Mouse (Mus musculus) lung, embryonic 15.5 days (tissue): Measurements from ENCODE around the gene 5730596B20Rik. TPM values are rescaled to one million over a fixed set of nuclear protein-coding genes. Genes with fewer than 3 reads are reported as not detected.

Experiments used
- ATAC-seq: fragments of 200-750 bp; cut with Nextera tagmentation; 2 replicates; pipeline ENCODE4 v1.8.0; 2017; ENCODE audit warnings: moderate number of reproducible peaks, borderline replicate concordance; ENCODE audit not compliant: low FRiP score, low TSS enrichment; ENCODE audit errors: extremely low read depth
- H3K27ac ChIP-seq: fragments of 300-500 bp; sonication (generic); 2 replicates; pipeline ENCODE4 v1.5.1; 2015; ENCODE audit warnings: moderate library complexity, mild to moderate bottlenecking, inconsistent platforms
- H3K27me3 ChIP-seq: fragments of 300-500 bp; sonication (generic); 2 replicates; pipeline ENCODE4 v1.6.1; 2015; ENCODE audit warnings: inconsistent platforms
- H3K36me3 ChIP-seq: fragments of 300-500 bp; sonication (generic); 2 replicates; pipeline ENCODE4 v1.6.1; 2015; ENCODE audit warnings: inconsistent platforms
- H3K4me1 ChIP-seq: fragments of 300-500 bp; sonication (generic); 2 replicates; pipeline ENCODE4 v1.6.1; 2015; ENCODE audit warnings: inconsistent platforms
- H3K4me2 ChIP-seq: fragments of 300-500 bp; sonication (generic); 2 replicates; pipeline ENCODE4 v1.6.1; 2015; ENCODE audit warnings: inconsistent platforms, mild to moderate bottlenecking, moderate library complexity
- H3K4me3 ChIP-seq: fragments of 300-500 bp; sonication (generic); 2 replicates; pipeline ENCODE4 v1.5.1; 2015; ENCODE audit warnings: mild to moderate bottlenecking, inconsistent platforms
- H3K9ac ChIP-seq: fragments of 300-500 bp; sonication (generic); 2 replicates; pipeline ENCODE4 v1.6.1; 2015; ENCODE audit warnings: inconsistent platforms
- H3K9me3 ChIP-seq: fragments of 300-500 bp; sonication (generic); 2 replicates; pipeline ENCODE4 v1.6.1; 2016; ENCODE audit warnings: inconsistent platforms
- WGBS: fragments of 180-500 bp; shearing (Covaris S2); methylation state at CpG from one replicate; pipeline ENCODE4 v1.1.7; 2015; 5-methylcytosine and 5-hydroxymethylcytosine counted together
- polyA plus RNA-seq: library from polyadenylated mRNA; unstranded; fragments of >200 nt; fragmentation: Nextera tagmentation; extraction: Ambion mirVana; gene quantifications from 2 replicates; pipeline ENCODE4 v1.2.1, GENCODE M21; 2015

Gene 5730596B20Rik
- polyA plus RNA-seq, 1 experiment from 2014 or later: 2.1 TPM

DNA sequence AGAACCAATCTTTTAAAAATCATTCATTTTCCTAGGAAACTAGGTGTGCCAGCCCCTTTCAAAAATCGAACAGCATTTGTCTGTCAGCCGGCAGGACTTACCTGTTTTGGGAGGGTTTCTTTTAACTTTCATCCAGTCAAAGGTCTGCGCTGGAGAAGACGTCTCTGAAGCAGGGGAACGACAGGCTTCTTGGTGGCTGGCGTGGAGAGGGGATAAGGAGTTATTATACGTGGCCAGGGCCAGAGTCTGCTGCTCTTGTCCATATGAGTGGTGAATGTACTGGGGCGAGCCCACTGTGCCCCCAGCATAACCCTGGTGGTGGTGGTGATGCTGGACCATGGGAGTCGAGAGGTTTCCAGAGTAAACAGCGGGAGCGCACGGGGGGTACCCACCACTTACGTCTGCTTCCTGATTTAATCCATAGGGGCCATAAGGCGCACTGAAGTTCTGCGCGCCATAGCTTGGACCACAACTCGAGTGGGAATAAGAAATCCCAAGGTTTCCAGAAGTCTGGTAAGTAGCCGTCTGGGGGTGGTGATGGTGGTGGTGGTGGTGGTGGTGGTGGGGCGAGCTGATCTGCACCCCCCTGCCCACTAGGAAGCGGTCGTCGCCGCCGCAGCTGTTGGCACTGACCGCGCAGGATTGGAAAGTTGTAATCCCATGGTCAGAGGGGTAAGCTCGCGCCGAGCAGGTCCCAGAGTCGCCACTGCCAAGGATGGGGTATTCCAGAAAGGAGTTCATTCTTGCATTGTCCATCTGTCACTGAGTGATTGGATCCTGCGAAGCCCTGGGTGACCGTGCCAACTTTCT is 19.6 kb upstream of the 5730596B20Rik start:
- H3K9ac ChIP-seq: peak overlapping the region; percentile 3; the same call in 1 of the 2 replicates
- H3K27me3 ChIP-seq: peaks cover 85% of the 10 kb centered on the region
- no peak for ATAC-seq
- peak overlapping the region; percentile 72 for H3K4me3 ChIP-seq
- under 1% methylated on average over 32 of the region's 32 CpGs for WGBS
- H3K9me3 ChIP-seq: no peaks in the 10 kb centered on the region
- H3K4me2 ChIP-seq: peak overlapping the region; percentile 90
- H3K27ac ChIP-seq: no peak overlapping the region
- H3K4me1 ChIP-seq: peaks cover 24% of the 10 kb centered on the region
- no peaks in the 10 kb centered on the region for H3K36me3 ChIP-seq

DNA sequence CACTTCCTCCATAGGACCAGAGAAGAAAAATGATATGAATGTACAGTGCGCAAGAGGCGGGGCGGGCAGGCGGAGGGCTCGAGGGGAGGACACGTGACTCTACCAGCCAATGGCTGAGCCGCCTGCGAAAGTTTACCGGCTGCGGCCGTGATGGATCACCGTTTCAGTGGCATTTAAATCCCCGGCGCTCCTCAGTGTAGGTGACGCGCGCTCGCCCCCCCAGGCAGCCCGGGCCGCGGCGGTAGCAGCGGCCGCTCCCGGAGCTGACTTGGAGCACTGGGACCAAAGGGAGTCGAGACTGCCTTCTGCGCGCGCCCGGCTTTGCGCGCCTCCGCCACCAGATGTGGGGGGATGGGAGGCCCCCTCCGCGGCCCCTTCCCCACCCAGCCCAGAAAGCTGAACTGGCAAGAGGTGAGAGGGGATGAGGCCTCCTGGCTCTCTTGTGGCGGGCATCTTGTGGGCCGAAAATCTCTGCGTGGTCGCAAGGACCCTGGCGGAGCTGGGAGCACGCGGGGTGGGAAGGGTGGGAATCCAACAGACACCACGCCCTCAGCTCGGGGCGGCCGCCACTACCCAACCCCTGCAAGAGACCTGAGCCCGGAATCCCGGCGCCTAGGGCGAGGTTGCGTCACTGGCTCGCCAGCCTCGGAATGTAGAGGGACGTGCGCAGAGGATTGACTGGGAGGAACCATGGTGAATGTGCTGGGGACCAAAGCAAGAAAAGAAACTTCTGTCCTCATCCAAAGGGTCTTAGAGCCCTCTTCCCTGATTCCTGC is 18.8 kb upstream of the 5730596B20Rik start, which contains the start of gene Hoxa1:
TSS of gene Hoxa1 (minus strand) at position 42 of the 776 bp plus-strand sequence.
- H3K27ac ChIP-seq: peak within 1 kb of the TSS; percentile 95
- no peaks in the 10 kb centered on the region for H3K36me3 ChIP-seq
- peak; percentile 80 for ATAC-seq
- under 1% methylated on average over 55 of the region's 55 CpGs for WGBS
- H3K9me3 ChIP-seq: no peaks in the 10 kb centered on the region
- peak within 1 kb of the TSS; percentile 90 for H3K4me2 ChIP-seq
- H3K4me3 ChIP-seq: peak within 1 kb of the TSS; percentile 72
- H3K4me1 ChIP-seq: peaks cover 24% of the 10 kb centered on the region
- peak within 1 kb of the TSS; percentile 65 for H3K9ac ChIP-seq
- H3K27me3 ChIP-seq: peaks cover 84% of the 10 kb centered on the region

DNA sequence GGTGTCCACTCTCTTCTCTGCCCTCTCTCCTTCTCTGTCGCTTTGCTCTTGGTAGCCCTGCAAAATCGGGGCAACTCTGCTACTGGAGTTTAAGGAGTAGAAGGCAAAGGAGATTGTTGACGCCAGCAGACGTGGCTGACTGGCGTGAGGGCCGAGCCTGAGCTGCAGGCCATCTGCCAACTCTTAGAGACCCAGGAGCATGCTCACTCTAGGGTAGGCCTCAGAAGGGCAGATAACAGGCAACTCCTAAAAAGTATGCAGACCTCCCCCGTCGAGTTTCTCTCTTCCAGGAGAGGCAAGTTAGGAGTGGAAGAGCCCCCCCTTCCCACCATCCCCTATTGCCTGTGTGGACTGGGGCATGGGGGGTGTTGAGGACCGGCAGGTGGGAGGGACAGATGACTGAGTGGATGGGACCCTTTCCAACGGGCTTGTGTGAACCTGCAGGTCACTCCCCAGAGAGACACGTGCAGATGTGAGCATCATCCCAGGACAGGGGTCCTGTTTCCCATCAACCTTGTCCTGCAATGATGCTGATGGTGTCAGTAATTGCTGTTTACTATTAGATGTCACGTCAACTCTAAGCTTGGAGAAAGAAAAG is 18.0 kb upstream of the 5730596B20Rik start:
- H3K4me2 ChIP-seq: peak overlapping the region; percentile 90
- H3K27ac ChIP-seq: peak overlapping the region; percentile 95
- peak; percentile 20; the same call in 1 of the 2 replicates for ATAC-seq
- WGBS: 4% methylated on average over 12 of the region's 12 CpGs
- peaks cover 79% of the 10 kb centered on the region for H3K27me3 ChIP-seq
- H3K36me3 ChIP-seq: no peaks in the 10 kb centered on the region
- H3K9me3 ChIP-seq: no peaks in the 10 kb centered on the region
- H3K4me1 ChIP-seq: peaks cover 24% of the 10 kb centered on the region
- H3K9ac ChIP-seq: peak overlapping the region; percentile 65
- H3K4me3 ChIP-seq: peak overlapping the region; percentile 72

GRCm38 (mm10) chr6:52159979-52160378 is 17.3 kb upstream of the 5730596B20Rik start:
- Histone ChIP-seq H3K4me1 (peaks cover 26% of the 10 kb centered on the region), H3K27ac (peak overlapping the region; percentile 95), H3K27me3 (peaks cover 77% of the 10 kb centered on the region), H3K9ac (peak overlapping the region; percentile 65), H3K4me3 (peak overlapping the region; percentile 72), H3K9me3 (no peaks in the 10 kb centered on the region), H3K4me2 (peak overlapping the region; percentile 90), H3K36me3 (no peaks in the 10 kb centered on the region)
- no peak for ATAC-seq
- WGBS: 3% methylated on average over 9 of the region's 9 CpGs

DNA sequence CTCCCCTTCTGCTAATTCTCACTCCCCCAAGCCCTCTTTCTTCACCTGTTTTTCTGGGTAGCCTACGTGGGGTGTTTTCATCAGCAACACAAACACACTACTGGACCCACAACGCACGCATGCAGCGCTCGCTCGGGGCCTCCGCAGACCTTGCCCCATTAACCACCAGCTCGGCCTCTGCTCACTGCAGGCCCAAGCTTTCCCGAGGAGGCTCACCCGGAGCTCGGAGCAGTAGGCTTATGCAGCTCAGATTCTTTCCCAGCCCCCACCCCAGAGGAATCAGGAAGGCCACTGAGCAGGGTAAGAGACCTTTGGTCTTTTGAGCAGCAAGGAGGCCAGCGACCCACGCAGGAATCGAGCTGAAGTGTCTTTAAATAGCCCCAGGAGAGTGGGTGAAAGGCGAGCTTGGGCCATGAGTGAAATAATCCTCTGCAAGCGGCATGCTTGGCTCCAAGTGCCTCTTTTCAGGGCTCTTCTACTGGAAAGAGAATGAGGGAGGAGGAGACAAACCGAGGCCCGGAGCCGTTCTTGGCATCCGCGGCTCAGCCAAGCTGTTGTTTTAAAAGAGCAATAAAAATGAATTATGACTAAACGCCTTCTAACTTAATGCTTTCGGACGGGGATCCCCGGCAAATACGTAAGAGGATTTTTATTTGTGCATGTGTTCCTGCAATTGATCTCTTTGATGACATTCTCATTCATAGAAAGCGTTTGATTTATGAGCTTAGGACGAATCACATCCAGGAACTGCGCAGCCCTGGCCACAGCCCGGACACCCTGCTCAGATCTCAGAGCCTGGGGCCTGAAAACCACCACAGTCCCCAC is 16.6 kb upstream of the 5730596B20Rik start:
- Histone ChIP-seq H3K4me3 (peak overlapping the region; percentile 72), H3K4me1 (peaks cover 27% of the 10 kb centered on the region), H3K27me3 (peaks cover 73% of the 10 kb centered on the region), H3K9me3 (no peaks in the 10 kb centered on the region), H3K27ac (peak overlapping the region; percentile 95), H3K36me3 (no peaks in the 10 kb centered on the region), H3K4me2 (peak overlapping the region; percentile 90), H3K9ac (peak overlapping the region; percentile 18)
- WGBS: 5% methylated on average over 30 of the region's 30 CpGs
- no peak for ATAC-seq

GRCm38 (mm10) chr6:52161336-52162092 is 15.8 kb upstream of the 5730596B20Rik start:
- peak overlapping the region; percentile 27; the same call in 1 of the 2 replicates for H3K9ac ChIP-seq
- no peaks in the 10 kb centered on the region for H3K9me3 ChIP-seq
- no peak for ATAC-seq
- H3K27me3 ChIP-seq: peaks cover 69% of the 10 kb centered on the region
- peak overlapping the region; percentile 95 for H3K27ac ChIP-seq
- H3K4me3 ChIP-seq: peak overlapping the region; percentile 72
- H3K4me1 ChIP-seq: peaks cover 28% of the 10 kb centered on the region
- H3K36me3 ChIP-seq: no peaks in the 10 kb centered on the region
- peak overlapping the region; percentile 90 for H3K4me2 ChIP-seq
- 14% methylated on average over 8 of the region's 8 CpGs for WGBS

DNA sequence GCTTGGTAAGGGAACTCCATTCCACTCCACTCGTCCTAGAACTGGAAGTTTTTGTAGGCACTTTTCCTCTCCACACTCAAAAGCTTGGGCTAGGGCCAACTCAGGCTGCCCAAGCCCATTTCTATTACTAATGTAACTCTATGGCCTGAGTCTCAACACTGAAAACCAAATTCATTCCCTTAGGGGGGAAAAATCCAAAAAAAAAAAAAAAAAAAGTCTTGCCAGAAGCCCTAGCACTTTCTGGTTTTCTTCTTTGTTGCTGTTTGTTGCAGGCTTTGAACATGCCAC is 15.3 kb upstream of the 5730596B20Rik start:
- peaks cover 23% of the 10 kb centered on the region for H3K4me1 ChIP-seq
- peaks cover 68% of the 10 kb centered on the region for H3K27me3 ChIP-seq
- H3K27ac ChIP-seq: peak overlapping the region; percentile 61
- peak overlapping the region; percentile 90 for H3K4me2 ChIP-seq
- no peaks in the 10 kb centered on the region for H3K36me3 ChIP-seq
- H3K4me3 ChIP-seq: peak overlapping the region; percentile 12
- no peaks in the 10 kb centered on the region for H3K9me3 ChIP-seq
- ATAC-seq: no peak
- peak overlapping the region; percentile 27; the same call in 1 of the 2 replicates for H3K9ac ChIP-seq
- WGBS: 11% methylated on average over 1 of the region's 1 CpGs

- no peaks in the 10 kb centered on the region for H3K9me3 ChIP-seq
- peak overlapping the region; percentile 64 for H3K9ac ChIP-seq
- no peaks in the 10 kb centered on the region for H3K36me3 ChIP-seq
- ATAC-seq: no peak
- peak overlapping the region; percentile 90 for H3K4me2 ChIP-seq
- WGBS: 10% methylated on average over 14 of the region's 14 CpGs
- H3K27me3 ChIP-seq: peaks cover 64% of the 10 kb centered on the region
- peak overlapping the region; percentile 52 for H3K4me3 ChIP-seq
- peaks cover 15% of the 10 kb centered on the region; the same call in 1 of the 2 replicates for H3K4me1 ChIP-seq
- peak overlapping the region; percentile 98 for H3K27ac ChIP-seq
These were observed 14.5 kb upstream of the 5730596B20Rik start for GRCm38 (mm10) chr6:52162611-52163365.

GRCm38 (mm10) chr6:52163366-52164031 is 13.8 kb upstream of the 5730596B20Rik start:
- no peaks in the 10 kb centered on the region for H3K36me3 ChIP-seq
- no peaks in the 10 kb centered on the region for H3K9me3 ChIP-seq
- peak overlapping the region; percentile 90 for H3K4me2 ChIP-seq
- H3K9ac ChIP-seq: peak overlapping the region; percentile 64
- peaks cover 65% of the 10 kb centered on the region; the same call in 1 of the 2 replicates for H3K27me3 ChIP-seq
- under 1% methylated on average over 17 of the region's 17 CpGs for WGBS
- H3K27ac ChIP-seq: peak overlapping the region; percentile 98
- H3K4me1 ChIP-seq: peaks cover 13% of the 10 kb centered on the region; the same call in 1 of the 2 replicates
- H3K4me3 ChIP-seq: peak overlapping the region; percentile 52
- peak; percentile 21; the same call in 1 of the 2 replicates for ATAC-seq
